Mouse (Mus musculus) liver, adult 2 months (tissue): ENCODE data around the gene Rhoc. TPM values are rescaled to one million over a fixed set of nuclear protein-coding genes. Genes with fewer than 3 reads are reported as not detected.
"Not testable (repeated sequence)": the region's sequence is repeated elsewhere in the genome, so short reads cannot be mapped to it uniquely, and the experiment has no call there.

ENCODE experiments used
- DNase-seq: peaks from one replicate; pipeline ENCODE4 v3.0.0-alpha.2; 2011; ENCODE audit warnings: low read depth, low spot score; ENCODE audit errors: extremely low read depth
- H3K27ac ChIP-seq: fragments of 200-500 bp; replicated peaks from 2 replicates; pipeline ENCODE4 v1.5.1; 2012; ENCODE audit warnings: low read depth, mild to moderate bottlenecking, control low read depth, inconsistent platforms, low read length; ENCODE audit not compliant: insufficient read depth
- H3K27me3 ChIP-seq: fragments of 200-500 bp; 2 replicates; pipeline ENCODE4 v1.6.1; 2012; ENCODE audit warnings: mild to moderate bottlenecking, moderate library complexity, low read length, inconsistent platforms; ENCODE audit not compliant: control insufficient read depth, insufficient read depth
- H3K36me3 ChIP-seq: fragments of 200-500 bp; 2 replicates; pipeline ENCODE4 v1.6.1; 2012; ENCODE audit warnings: low read length, inconsistent platforms; ENCODE audit not compliant: control insufficient read depth, insufficient read depth
- H3K4me1 ChIP-seq: fragments of 200-500 bp; 2 replicates; pipeline ENCODE4 v1.6.1; 2011; ENCODE audit warnings: low read length; ENCODE audit not compliant: control insufficient read depth, insufficient read depth
- H3K4me3 ChIP-seq: fragments of 200-500 bp; 2 replicates; pipeline ENCODE4 v1.5.1; 2011; ENCODE audit warnings: low read depth, mild to moderate bottlenecking, control low read depth, low read length, moderate library complexity; ENCODE audit not compliant: insufficient read depth
- H3K79me2 ChIP-seq: fragments of 200-500 bp; 2 replicates; pipeline ENCODE4 v1.6.1; 2012; ENCODE audit warnings: inconsistent platforms, mild to moderate bottlenecking, low read length, moderate library complexity; ENCODE audit not compliant: control insufficient read depth, insufficient read depth
- H3K9ac ChIP-seq: fragments of 200-500 bp; 2 replicates; pipeline ENCODE4 v1.6.1; 2012; ENCODE audit warnings: low read depth, mild to moderate bottlenecking, control low read depth, inconsistent platforms, low read length
- CTCF ChIP-seq: fragments of 200-500 bp; IDR thresholded peaks from 2 replicates; pipeline ENCODE4 v1.5.1; 2011; ENCODE audit warnings: low read depth, low read length, control low read depth
- POLR2A ChIP-seq: fragments of 200-500 bp; IDR thresholded peaks from 2 replicates; pipeline ENCODE4 v1.6.1; 2011; ENCODE audit warnings: low read length, control low read depth; ENCODE audit not compliant: insufficient read depth; ENCODE audit errors: extremely low read depth
- WGBS: fragments of 180-500 bp; shearing (Covaris S2); methylation state at CpG from one replicate; pipeline ENCODE4 v1.1.7; 2018; 5-methylcytosine and 5-hydroxymethylcytosine counted together
- polyA plus RNA-seq: library from polyadenylated mRNA; depleted of rRNA; stranded (reverse); fragments of >200 nt; gene quantifications from 2 replicates; pipeline ENCODE4 v1.2.3, GENCODE M21; 2012; rRNA removed
- total RNA-seq: library from RNA; depleted of rRNA; stranded (reverse); fragments of >200 nt; gene quantifications from 2 replicates; pipeline ENCODE4 v1.2.3, GENCODE M21; 2014; rRNA removed

Rhoc gene
- 10.0 and 15.5 TPM in 2 replicates for total RNA-seq
- polyA plus RNA-seq: 9.1 and 11.7 TPM in 2 replicates

DNA sequence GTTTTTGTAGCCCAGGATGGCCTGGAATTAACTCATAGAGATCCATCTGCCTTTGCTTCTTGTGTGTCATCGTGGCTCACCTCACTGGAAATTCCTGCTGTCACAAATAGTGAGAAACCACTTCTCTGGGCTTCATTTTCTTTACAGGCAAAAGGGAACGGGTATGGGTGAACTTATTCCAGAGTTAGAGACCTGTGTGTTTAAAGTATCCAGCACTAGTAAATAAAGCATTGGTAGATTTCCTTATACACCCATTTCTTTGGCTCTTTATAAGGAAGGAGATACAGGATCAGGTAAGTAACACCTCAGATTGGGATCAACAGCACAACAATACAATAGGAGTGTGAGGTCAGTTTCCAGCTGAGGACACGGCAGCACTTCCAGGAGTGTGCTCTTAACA lies at the start of gene Rhoc:
TSS of gene Rhoc (plus strand) at position 301 of the 400 bp plus-strand sequence.
- Histone ChIP-seq H3K9ac (peak within 1 kb of the TSS; percentile 89), H3K27me3 (no peaks in the 10 kb centered on the region), H3K4me1 (peaks cover 7% of the 10 kb centered on the region), H3K79me2 (no peaks in the 10 kb centered on the region), H3K36me3 (no peaks in the 10 kb centered on the region), H3K27ac (peak within 1 kb of the TSS; percentile 59), H3K4me3 (peak within 1 kb of the TSS; percentile 82)
- no peak for DNase-seq
- WGBS: 43% methylated on average over 3 of the region's 3 CpGs
- TF ChIP-seq POLR2A: no peak
- no peak for TF ChIP-seq CTCF

- TF ChIP-seq CTCF (no peak), POLR2A (no peak)
- Histone ChIP-seq H3K9ac (no peak overlapping the region), H3K4me3 (no peak overlapping the region), H3K79me2 (no peaks in the 10 kb centered on the region), H3K4me1 (no peaks in the 10 kb centered on the region), H3K36me3 (no peaks in the 10 kb centered on the region), H3K27ac (no peak overlapping the region), H3K27me3 (no peaks in the 10 kb centered on the region)
- WGBS: 84% methylated on average over 3 of the region's 3 CpGs
- no peak for DNase-seq
These were observed 46.2 kb upstream of the Rhoc start for GRCm38 (mm10) chr3:104741954-104742353.

DNA sequence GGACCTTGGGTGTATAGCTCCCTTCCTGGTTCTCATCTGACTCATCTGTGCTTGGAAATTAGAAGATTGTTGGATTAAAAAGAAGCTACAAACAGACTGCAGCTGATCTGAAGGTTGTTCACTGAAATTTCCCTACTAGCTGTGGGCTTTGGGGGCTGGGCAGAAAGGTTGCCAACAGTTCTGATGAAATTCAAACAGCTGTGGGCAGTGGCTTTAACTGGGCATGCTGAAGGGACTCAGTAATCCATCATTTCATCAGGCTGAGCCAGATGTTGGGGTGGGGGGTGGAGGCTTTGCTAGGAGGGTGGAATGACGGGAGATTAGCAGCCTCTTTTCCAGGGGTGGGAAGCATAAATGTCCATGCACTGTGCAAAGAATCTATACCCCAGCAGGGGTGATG lies 45.0 kb upstream of the Rhoc start:
- Histone ChIP-seq H3K27me3 (no peaks in the 10 kb centered on the region), H3K4me3 (no peak overlapping the region), H3K9ac (no peak overlapping the region), H3K36me3 (no peaks in the 10 kb centered on the region), H3K79me2 (no peaks in the 10 kb centered on the region), H3K4me1 (no peaks in the 10 kb centered on the region), H3K27ac (no peak overlapping the region)
- no peak for DNase-seq
- WGBS: 69% methylated on average over 1 of the region's 1 CpGs
- TF ChIP-seq POLR2A: no peak
- no peak for TF ChIP-seq CTCF

- TF ChIP-seq CTCF (no peak), POLR2A (no peak)
- no peak for DNase-seq
- no peaks in the 10 kb centered on the region for H3K79me2 ChIP-seq
- no peaks in the 10 kb centered on the region for H3K27me3 ChIP-seq
- H3K4me3 ChIP-seq: no peak overlapping the region
- H3K27ac ChIP-seq: no peak overlapping the region
- WGBS: 72% methylated on average over 1 of the region's 1 CpGs
- no peaks in the 10 kb centered on the region for H3K36me3 ChIP-seq
- no peaks in the 10 kb centered on the region for H3K4me1 ChIP-seq
- H3K9ac ChIP-seq: no peak overlapping the region
These were observed 44.3 kb upstream of the Rhoc start for GRCm38 (mm10) chr3:104743864-104744263.

DNA sequence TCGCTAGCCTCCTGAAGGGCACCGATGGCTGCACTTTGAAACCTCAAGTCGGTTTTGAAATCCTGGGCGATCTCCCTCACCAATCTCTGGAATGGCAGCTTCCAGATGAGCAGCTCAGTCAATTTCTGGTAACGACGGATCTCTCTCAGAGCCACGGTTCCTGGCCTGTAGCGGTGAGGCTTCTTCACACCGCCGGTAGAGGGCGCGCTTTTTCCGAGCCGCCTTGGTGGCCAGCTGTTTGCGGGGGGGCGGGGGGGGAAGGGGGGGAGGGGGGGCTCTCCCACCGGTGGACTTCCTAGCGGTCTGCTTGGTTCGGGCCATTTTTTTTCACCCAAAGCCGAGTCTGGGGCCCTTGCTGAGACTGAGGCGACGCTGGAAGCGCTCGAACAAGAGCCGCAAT lies 35.3 kb upstream of the Rhoc start:
- peak; percentile 5 for DNase-seq
- not testable (repeated sequence) for H3K4me1 ChIP-seq, H3K27ac ChIP-seq, H3K79me2 ChIP-seq, H3K27me3 ChIP-seq, H3K9ac ChIP-seq, H3K4me3 ChIP-seq, H3K36me3 ChIP-seq
- 22% methylated on average over 20 of the region's 25 CpGs for WGBS
- peak; percentile 67 for TF ChIP-seq CTCF

DNA sequence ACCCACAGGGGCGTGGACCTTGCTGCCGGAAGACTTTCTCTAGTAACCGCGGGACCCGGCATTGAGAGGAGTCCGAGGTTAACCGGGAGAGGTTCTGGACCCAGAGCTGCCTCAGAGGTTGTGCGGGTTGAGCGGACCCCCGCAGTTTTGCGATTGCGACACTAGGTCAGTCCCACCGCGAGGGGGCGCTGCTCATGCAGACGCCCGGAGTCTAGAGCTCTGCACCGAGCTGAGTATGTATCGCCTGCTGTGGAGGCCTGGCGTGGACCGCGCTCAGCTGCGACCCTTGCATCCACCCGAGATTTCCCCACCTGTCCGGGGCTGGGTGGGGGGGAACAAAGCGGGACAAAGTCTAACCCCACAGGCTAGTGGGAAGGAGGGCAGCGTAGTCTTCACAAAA lies 29.8 kb upstream of the Rhoc start:
- WGBS: 3% methylated on average over 27 of the region's 27 CpGs
- H3K4me3 ChIP-seq: peak overlapping the region; percentile 2; the same call in 1 of the 2 replicates
- H3K4me1 ChIP-seq: peaks cover 3% of the 10 kb centered on the region; the same call in 1 of the 2 replicates
- H3K36me3 ChIP-seq: no peaks in the 10 kb centered on the region
- H3K27ac ChIP-seq: no peak overlapping the region
- peak; percentile 9 for DNase-seq
- H3K9ac ChIP-seq: no peak overlapping the region
- no peaks in the 10 kb centered on the region for H3K27me3 ChIP-seq
- TF ChIP-seq POLR2A (no peak), CTCF (peak; percentile 82)
- no peaks in the 10 kb centered on the region for H3K79me2 ChIP-seq
